Mouse (Mus musculus) right cerebral cortex, adult 18-20 months (tissue): ENCODE data around the gene St6galnac1.
"Not testable (repeated sequence)": the region's sequence is repeated elsewhere in the genome, so short reads cannot be mapped to it uniquely, and the experiment has no call there.

Experiments used
- DNase-seq: peaks from one replicate; pipeline ENCODE4 v3.0.0; 2022; ENCODE audit warnings: mixed read lengths

The St6galnac1 gene

DNA sequence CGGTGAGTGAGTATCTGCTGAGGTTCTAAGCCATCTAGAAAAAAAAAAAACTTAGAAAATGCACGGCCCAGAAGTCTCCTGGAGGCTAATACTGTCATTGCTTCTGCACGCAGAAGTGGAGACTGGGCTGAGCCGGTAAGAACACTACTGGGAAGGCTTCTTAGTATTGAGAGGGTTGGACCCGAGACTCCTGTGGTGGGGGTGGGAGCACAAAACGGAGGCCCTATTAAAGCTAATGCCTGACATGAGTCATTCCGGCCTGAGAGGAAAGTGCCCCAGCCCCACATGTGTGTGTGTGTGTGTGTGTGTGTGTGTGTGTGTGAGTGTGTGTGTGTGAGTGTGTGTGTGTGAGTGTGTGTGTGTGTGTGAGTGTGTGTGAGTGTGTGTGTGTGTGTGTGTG lies 31.8 kb upstream of the St6galnac1 start:
- DNase-seq, result no peak

DNA sequence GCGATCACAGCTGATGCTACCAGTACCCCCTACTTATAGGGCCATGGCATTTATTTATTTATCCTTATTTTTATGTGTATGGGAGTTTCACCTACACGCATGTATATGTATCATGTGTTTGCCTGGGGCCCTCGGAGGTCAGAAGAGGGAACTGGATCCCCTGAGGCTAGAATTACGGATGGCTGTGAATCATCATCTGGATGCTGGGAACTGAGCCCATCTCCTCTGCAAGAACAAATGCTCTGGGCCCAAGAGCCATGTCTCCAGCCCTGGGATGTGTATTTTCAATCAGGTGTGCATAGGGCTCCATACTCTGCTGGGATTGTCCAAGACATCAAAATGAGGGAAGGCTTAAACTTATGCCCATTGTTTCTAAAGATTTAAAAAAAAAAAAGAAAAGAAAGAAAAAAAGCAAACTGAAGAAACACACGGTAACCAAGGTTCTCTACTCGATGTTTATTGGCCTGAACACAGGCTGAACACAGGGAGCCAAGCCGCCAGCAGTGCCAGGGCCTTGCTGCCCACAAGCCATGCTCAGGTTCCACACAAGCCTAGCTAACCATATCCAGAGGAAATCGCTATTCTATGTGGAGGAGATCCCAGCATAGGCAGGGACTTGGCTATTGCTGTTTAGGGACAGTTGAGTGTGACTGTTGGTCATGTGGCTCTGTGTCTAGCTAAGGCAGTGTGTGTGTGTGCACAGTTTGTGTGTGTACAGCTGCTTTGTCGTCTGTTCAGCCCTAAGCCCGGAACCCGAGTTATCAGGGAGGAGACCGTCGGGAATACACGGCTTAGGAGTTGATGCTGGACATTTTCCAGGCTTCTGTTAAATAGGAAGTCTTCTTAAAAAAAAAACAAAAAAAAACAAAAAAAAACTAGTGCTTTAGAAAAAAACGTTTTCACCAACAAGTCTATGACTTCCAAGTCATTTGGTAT lies 31.1 kb upstream of the St6galnac1 start:
- no peak for DNase-seq

DNA sequence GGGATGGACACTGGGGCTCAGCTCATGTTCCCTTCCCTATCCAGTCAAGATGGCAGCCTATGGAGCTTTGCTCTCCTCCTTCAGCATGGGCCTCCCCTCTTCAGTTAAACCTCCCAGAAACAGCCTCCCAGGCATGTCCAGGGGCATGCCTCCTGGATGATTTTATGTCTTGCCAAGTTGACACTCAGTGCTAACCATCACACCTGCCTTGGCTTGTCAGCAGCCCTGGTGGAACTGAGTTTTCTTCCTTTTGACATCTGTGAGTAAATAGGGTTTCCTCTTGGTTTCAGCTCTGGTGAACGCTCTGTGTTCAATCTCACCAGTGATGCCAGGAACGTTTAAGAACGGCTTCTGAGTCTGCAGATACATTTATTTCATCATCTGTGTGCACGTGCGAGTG lies 27.4 kb upstream of the St6galnac1 start:
- no peak for DNase-seq

DNA sequence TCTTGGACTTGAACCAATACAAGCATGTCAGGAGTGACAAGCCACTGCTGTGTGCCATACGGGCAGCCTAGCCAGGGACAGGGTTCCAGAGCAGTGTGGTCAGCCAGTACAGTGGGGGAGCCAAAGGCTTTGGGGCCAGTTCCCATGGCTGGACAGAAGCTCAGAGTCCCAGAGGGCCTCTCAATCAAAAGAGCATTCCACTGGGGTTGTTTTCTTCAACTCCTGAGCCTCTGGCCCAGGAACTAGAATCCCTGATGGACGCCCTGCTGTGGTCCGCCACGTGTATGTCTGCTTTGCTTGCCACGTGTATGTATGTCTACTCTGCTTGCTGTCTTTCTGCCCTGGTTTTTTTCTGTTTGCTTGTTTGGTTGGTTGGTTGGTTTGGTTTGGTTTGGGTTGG lies 25.8 kb upstream of the St6galnac1 start:
- DNase-seq, result no peak

DNA sequence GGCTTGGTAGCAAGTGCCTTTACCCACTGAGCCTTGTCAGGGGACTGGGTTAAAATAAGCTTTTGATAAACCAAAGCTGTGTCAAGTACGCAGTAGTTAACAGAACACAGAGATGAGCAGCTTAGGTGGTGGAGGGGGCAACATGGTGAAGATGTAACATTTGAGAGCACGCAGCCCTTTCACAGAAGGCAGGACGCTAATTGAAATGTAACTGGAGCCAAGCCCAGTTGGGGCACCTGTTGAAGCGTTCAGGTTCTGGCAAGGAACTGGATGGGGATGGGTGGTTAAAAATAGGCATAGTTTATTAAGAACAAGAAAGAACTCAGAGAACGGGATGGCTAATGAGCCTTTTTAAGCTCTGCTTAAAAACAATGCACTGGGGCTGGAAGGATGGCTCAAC lies 24.1 kb upstream of the St6galnac1 start:
- DNase-seq, result no peak

DNA sequence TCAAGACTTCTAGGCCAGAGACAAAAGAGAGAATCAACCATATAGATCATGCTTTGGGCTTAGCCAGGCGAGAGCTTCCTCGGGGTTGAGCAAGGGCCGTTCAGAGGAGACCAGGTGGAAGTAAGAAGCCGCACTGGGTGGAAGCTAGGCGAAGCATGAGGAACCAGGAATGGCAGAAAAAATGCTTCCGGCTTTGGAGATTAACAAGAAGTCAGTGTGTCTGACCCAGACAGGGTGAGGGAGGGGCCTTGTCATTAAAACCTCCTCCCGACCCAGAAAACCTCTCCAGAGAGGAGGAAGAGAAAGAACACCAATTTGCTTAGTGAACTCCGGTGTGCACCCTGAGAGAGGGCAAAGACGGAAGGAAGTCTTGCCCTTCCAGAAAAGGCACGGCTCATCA lies 8.9 kb upstream of the St6galnac1 start:
- DNase-seq, result no peak

DNA sequence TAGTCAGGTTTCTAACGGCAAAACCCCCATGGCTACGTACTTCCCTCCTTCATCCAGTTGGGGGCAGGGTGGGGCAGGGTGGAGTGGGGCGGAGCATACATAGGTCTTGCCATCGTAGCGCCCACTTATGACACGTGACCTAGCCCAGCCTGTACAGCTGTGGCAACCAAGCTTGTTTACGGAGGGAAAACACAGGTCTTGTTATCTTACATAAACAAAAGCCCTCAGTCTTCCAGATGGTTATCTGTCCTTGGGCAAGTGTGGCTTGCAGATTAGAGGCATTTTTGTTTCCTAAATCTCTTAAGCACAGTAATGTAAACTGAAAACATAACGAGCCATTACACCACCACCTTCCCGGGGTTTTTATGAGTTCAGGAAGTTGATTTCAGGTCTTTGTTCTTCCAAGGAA lies 7.4 kb upstream of the St6galnac1 start:
- no peak for DNase-seq

DNA sequence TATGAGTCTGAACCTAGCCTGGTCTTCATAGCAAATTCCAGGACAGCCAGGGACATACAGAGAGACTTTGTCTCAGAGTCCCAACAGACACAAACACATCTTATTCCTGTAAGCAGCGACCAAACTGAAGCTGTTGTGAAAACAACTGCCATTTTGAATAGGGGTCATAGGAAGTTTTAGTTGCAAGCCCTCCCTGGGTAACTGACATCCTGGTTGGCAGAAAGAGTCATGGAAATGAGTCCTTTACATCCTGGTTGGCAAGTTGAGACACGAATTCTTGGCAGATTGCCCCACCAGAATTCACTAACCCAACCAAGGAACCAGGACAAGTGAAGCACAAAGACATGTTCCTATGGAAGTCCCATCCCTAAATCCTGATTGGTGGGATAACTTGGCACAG lies 2.1 kb downstream of the St6galnac1 start:
- no peak for DNase-seq

DNA sequence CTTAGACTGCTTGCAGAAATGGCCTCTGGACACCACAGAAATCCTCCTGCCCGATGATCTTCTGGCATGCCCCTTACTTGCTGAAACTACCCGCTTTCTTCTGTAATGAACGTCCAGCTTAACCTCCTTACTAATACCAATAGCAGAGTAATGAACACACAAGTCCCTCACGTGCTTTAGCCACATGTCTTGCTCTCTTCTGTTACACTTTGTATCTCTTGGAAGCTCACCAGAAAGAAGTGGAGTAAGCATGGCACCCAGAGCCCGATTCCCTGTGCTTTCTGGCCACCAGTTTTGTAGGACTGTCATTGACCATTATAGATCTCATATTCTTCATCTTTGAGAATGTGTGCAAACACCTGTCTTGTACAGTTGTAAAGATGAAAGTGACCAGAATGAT lies 5.4 kb downstream of the St6galnac1 start:
- DNase-seq, result no peak

DNA sequence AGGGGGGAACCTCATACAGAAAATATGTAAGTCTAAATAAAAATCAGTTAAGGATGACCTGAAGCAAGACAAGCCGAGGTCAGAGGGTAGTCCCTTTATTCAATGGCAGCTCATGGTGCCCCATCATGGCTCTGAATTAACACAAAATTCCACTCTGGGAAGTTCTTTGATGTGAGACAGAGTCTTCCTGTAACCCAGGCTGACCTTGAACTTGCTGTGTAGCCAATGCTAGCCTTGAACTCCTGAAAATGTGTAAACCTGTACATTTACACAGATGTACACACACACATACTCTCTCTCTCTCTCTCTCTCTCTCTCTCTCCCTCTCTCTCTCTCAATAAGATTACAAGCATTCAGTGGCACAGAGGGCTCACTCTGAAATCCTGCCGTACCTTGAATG lies 10.4 kb downstream of the St6galnac1 start:
- no peak for DNase-seq

DNA sequence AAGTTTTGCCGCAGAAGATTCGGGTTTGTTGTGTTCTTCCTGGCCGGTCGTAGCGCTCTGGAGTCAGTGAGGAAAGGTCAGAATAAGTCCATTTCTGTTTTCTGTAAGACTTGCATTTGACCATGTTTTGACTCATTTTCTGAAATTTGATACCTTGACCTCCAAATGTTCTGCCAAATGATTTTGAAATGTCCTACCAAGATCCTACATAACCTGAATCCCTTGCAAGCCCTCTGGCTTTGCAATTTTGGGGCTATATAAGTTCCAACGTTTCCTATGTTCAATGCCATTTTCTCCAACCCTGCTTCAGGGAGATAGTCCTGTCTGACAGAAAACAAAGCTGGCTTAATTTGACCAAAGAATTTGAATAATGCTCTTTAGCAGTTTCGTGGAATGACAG lies 11.0 kb downstream of the St6galnac1 start:
- DNase-seq, result no peak

DNA sequence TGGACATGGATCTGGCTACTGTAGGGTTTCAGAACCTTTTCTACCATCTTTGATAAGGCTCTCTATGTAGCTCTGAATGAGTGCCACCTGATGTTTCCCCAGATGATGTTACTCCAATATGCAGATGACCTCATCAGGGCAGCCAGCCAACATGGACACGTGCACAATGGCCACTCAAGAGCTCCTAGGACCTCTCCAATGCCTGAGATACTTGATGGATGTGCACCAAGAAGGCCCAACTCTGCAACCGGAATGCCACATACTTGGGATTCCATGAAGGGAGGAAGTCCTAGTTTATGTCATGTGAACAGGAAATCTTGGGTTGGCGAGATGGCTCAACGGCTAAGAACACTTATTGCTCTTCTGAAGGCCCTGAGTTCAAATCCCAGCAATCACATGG lies 20.1 kb downstream of the St6galnac1 start:
- DNase-seq, result no peak

DNA sequence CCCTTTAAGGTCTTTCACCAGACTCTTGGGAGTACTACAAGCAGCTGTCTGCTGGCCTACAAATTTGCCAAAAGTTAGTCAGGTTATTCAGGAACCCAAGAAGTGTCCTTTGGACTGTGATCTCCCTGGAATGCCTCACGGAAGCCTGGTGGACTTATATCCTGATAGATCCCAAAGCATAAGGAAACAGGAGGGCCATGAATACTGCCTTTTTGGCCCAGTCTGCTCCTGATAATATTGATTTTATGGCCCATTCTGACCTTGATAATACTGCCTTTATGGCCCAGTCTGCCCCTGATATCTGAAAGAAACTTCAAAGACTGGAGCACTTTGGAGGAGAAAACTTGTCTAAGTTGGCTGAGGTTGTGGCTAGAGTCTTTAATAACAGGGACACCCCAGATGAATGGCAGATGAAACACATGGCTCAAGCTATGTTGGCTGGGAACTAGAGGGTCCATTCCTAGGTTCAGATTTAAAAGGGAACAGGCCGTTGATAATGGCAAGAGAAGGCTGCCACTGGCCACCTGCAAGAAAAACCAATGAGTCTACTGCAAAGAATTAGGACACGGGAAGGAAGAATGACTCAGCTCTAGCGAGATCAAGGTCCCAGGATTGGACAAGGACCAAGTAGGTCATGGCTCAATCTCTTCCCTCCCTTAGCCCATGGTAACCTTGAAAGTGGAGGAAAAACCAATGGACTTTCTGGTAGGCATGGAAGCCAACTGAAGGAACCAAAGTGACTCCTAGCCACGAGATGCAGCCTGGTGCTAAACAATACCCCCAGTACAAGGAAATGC lies 21.4 kb downstream of the St6galnac1 start:
- no peak for DNase-seq

DNA sequence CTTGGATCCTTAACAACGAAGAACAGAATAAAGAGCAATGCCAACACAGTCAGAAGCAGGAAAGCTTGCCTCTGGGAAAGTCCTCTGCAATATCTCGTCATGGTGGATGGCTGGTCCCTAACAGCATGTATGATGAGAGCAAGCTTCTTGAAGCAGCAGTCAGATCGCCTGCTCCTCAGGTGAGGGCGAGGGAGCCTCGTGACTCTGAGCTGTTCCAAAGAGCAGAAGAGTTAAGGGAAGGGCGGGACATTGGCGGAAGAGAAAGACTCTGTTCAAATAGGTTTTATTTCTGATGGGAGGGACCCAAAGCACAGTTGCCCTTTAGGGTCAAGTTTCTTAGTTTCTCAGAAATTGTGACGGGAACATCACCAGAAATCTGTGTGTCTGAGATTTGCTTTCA lies 25.6 kb downstream of the St6galnac1 start:
- no peak for DNase-seq

DNA sequence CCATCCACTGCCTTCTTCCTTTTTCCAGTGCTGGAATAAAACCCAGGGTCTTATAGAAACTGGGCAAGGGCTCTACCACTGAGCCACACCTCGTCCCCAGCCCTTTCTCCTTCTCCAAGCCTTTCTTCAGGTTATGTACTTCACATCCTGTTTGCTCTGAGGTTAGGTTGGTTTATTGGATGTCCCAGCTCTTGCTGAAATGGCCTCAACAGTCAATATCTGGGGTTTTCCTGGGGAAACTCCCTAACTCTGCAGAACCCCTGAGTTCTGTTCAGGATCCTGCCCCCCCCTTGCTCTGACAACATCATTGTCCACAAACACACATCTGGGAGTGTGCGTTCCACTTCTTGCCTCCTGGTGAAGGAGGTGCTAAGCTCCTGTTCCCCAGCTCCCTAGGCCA lies 26.6 kb downstream of the St6galnac1 start:
- not testable (repeated sequence) for DNase-seq

DNA sequence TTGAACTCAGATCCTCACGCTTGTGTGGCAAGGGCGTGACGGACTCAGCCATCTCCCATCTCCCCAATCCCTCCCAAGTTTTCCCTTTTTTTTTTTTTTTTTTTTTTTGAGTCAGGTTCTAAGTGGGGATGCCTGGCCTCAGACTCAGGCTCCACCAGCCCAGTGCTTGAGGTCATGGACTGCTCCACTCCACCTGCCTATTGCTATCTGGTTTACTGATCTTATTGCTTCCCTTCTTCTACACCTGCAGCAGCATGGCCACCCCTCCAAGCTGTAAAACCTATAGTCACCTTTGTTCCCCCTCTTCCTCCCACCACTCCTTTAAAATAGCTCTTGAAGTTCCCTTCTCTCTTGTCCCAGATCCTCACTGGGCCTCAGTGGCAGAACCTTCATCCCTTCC lies 28.5 kb downstream of the St6galnac1 start:
- DNase-seq, result not testable (repeated sequence)

DNA sequence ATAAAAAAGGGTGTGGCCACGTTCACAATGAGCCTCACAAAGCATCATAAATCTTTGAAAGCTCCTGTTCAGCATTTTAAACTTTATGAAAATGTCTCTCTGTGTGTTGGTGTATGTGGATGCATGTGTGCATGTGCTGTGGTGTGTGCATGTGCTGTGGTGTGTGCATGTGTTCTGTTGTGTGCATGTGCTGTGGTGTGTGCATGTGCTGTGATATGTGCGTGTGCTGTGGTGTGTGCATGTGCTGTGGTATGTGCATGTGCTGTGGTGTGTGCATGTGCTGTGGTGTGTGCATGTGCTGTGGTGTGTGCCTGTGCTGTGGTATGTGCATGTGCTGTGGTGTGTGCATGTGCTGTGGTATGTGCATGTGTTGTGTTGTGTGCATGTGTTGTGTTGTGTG lies 29.9 kb downstream of the St6galnac1 start:
- DNase-seq, result not testable (repeated sequence)

DNA sequence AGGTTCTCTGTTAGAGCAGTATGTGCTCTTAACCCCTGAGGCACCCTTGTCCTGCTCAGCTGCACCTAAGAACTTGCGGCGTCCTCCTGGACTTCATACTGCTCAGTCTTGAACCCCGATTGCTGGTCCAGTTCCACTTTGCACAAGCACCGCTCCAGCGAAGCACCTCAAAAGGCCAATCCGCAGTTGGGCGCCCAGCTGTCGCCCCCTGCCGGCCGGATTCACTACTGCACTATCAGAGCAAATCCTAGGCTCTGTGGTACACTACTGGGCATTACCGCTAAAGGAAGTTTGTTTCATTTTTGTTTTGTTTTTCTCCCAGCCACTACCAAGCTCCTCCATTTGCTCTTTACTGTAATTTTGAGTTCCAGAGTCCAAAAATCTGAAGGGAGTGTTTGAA lies 36.9 kb downstream of the St6galnac1 start:
- no peak for DNase-seq

DNA sequence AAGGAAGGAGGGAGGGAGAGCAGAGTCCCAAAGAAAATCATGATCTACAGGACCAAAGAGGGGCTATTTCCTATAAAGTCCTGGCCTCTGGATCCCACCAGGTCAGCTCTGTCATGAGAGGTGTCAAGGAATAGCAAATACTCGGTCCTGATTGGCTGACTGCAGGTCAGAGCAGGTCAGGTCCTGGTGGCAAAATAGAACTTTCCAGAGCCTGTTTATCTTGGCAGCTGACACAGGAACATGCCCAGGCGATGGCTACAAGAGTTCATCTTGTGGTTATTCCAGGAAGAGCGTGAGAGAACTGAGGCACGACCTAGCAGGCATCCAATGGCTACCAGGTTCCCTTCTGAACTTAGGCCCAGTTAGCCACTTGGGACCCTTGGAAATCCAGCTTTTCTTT lies 42.8 kb downstream of the St6galnac1 start:
- no peak for DNase-seq

DNA sequence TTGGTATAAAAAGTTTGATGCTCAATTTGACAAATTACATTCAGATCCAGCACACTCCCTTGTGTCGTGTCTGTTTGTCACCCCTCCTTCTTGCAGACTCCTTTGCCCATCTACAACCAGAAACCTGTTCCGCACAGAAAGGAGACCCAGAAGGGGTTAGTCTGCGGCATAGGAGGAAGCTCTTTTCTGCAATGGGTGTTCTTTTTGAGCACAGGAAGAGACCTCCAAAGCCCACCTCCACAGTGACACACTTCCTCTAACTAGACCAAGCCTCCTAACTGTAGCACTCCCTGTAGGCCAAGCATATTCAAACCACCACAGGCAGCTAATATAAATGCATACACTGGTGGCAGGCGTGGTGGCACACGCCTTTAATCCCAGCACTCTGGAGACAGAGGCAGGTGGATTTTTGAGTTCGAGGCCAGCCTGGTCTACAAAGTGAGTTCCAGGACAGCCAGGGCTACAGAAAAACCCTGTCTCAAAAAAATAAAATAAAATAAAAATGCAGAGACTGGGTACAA lies 44.2 kb downstream of the St6galnac1 start:
- DNase-seq, result not testable (repeated sequence)

DNA sequence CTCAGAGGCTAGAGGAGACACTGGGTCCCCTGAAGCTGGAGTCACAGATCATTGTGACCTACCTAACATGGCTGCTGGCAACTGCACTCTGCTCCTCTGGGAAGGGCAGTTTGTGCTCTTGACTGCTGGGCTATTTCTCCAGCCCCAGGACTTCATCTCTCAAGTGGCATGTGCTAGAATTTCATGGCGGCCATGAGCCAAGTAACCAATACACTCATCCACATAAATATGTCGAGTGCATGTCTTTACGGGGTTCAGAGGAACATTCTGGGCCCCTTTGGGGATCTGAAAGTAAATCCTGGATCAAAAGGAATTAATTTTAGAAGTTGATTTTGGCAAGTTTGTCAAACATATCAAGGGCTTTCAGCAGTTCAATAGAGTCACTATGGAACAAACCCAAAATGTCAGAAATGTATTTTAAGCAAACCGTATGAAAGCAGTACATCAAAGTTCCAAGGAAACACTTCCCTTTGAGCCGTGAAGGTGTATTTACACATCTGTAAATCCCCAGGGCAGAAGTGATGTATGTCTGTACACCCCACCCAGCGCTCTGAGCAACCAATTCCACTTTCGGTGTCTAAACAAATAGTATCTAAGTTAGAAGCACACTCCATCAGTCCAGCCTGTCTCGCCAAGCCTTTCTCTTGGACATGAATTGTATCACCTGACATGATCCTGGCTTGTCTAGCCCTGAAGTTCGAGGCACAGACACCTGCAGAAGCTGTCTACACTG lies 45.9 kb downstream of the St6galnac1 start:
- DNase-seq, result no peak

DNA sequence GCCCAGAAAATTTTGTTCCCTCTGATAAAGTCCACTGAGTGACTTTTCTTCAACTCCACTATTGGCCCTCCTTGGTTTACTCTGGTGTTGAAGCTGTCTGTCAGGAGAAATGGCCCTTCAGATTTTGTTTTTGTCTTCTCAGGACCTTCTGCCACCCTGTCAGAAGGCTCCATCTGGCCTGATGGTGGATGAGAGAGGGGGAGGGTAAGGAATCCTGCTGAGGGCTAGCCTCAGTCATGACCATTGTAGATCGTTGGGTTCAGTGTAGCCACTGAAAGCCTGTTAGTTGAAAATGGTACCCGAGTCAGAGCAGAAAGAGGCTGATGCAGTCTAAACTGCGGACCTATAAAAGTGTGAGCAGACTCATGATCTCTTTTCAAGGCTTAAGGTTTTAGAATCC lies 49.2 kb downstream of the St6galnac1 start:
- no peak for DNase-seq
